Mouse (Mus musculus): ENCODE measurements at regions not wholly inside any gene's neighbourhood (a gene's known extent, or its start where the extent isn't known, plus 50 kb on each side); places are given as distances from the start of the nearest gene placed in this dataset.

GRCm38 (mm10) chr13:44020851-44021250 is 236.3 kb downstream of the Cd83 start:
- no peaks in the 10 kb centered on the region for H3K36me3 ChIP-seq (ENCODE audit: control insufficient read depth, insufficient read depth, low read length, poor library complexity, severe bottlenecking)
- no peaks in the 10 kb centered on the region; the same call in 1 of the 2 replicates for H3K27me3 ChIP-seq (ENCODE audit: control insufficient read depth, insufficient read depth, low read length, poor library complexity, severe bottlenecking)
- no peak for DNase-seq (ENCODE audit: low read depth, low spot score)

GRCm38 (mm10) chr13:44022106-44022505 is 237.5 kb downstream of the Cd83 start:
- no peak for DNase-seq (ENCODE audit: low read depth, low spot score)
- no peaks in the 10 kb centered on the region; the same call in 1 of the 2 replicates for H3K27me3 ChIP-seq (ENCODE audit: control insufficient read depth, insufficient read depth, low read length, poor library complexity, severe bottlenecking)
- no peaks in the 10 kb centered on the region for H3K36me3 ChIP-seq (ENCODE audit: control insufficient read depth, insufficient read depth, low read length, poor library complexity, severe bottlenecking)

GRCm38 (mm10) chr13:44024612-44025011 is 240.0 kb downstream of the Cd83 start:
- no peak for DNase-seq (ENCODE audit: low read depth, low spot score)
- no peaks in the 10 kb centered on the region; the same call in 1 of the 2 replicates for H3K27me3 ChIP-seq (ENCODE audit: control insufficient read depth, insufficient read depth, low read length, poor library complexity, severe bottlenecking)
- no peaks in the 10 kb centered on the region for H3K36me3 ChIP-seq (ENCODE audit: control insufficient read depth, insufficient read depth, low read length, poor library complexity, severe bottlenecking)

- no peaks in the 10 kb centered on the region for H3K27me3 ChIP-seq (ENCODE audit: control insufficient read depth, insufficient read depth, low read length, poor library complexity, severe bottlenecking)
- peak; percentile 18 for DNase-seq (ENCODE audit: low read depth, low spot score)
- H3K36me3 ChIP-seq (ENCODE audit: control insufficient read depth, insufficient read depth, low read length, poor library complexity, severe bottlenecking) = no peaks in the 10 kb centered on the region
Measured at GRCm38 (mm10) chr13:44026321-44027255, 242.0 kb downstream of the Cd83 start.

- Histone ChIP-seq H3K36me3 (ENCODE audit: control insufficient read depth, insufficient read depth, low read length, poor library complexity, severe bottlenecking) (no peaks in the 10 kb centered on the region), H3K27me3 (ENCODE audit: control insufficient read depth, insufficient read depth, low read length, poor library complexity, severe bottlenecking) (no peaks in the 10 kb centered on the region)
- peak; percentile 57 for DNase-seq (ENCODE audit: low read depth, low spot score)
Measured at GRCm38 (mm10) chr13:44028081-44028480, 243.5 kb downstream of the Cd83 start.

- Histone ChIP-seq H3K27me3 (ENCODE audit: control insufficient read depth, insufficient read depth, low read length, poor library complexity, severe bottlenecking) (no peaks in the 10 kb centered on the region), H3K36me3 (ENCODE audit: control insufficient read depth, insufficient read depth, low read length, poor library complexity, severe bottlenecking) (no peaks in the 10 kb centered on the region)
- DNase-seq (ENCODE audit: low read depth, low spot score) = peak; percentile 41
Measured at GRCm38 (mm10) chr13:44030590-44030989, 246.0 kb downstream of the Cd83 start.

- H3K27me3 ChIP-seq (ENCODE audit: control insufficient read depth, insufficient read depth, low read length, poor library complexity, severe bottlenecking) = no peaks in the 10 kb centered on the region; the same call in 1 of the 2 replicates
- DNase-seq (ENCODE audit: low read depth, low spot score) = no peak
- no peaks in the 10 kb centered on the region for H3K36me3 ChIP-seq (ENCODE audit: control insufficient read depth, insufficient read depth, low read length, poor library complexity, severe bottlenecking)
Measured at GRCm38 (mm10) chr13:44037774-44038294, 253.3 kb downstream of the Cd83 start.

- DNase-seq (ENCODE audit: low read depth, low spot score) = no peak
- Histone ChIP-seq H3K27me3 (ENCODE audit: control insufficient read depth, insufficient read depth, low read length, poor library complexity, severe bottlenecking) (no peaks in the 10 kb centered on the region; the same call in 1 of the 2 replicates), H3K36me3 (ENCODE audit: control insufficient read depth, insufficient read depth, low read length, poor library complexity, severe bottlenecking) (no peaks in the 10 kb centered on the region)
Measured at GRCm38 (mm10) chr13:44038322-44038721, 253.7 kb downstream of the Cd83 start.

GRCm38 (mm10) chr13:44040640-44041039 is 256.1 kb downstream of the Cd83 start:
- no peaks in the 10 kb centered on the region; the same call in 1 of the 2 replicates for H3K27me3 ChIP-seq (ENCODE audit: control insufficient read depth, insufficient read depth, low read length, poor library complexity, severe bottlenecking)
- no peak for DNase-seq (ENCODE audit: low read depth, low spot score)
- no peaks in the 10 kb centered on the region for H3K36me3 ChIP-seq (ENCODE audit: control insufficient read depth, insufficient read depth, low read length, poor library complexity, severe bottlenecking)

- no peak for DNase-seq (ENCODE audit: low read depth, low spot score)
- no peaks in the 10 kb centered on the region for H3K36me3 ChIP-seq (ENCODE audit: control insufficient read depth, insufficient read depth, low read length, poor library complexity, severe bottlenecking)
- no peaks in the 10 kb centered on the region; the same call in 1 of the 2 replicates for H3K27me3 ChIP-seq (ENCODE audit: control insufficient read depth, insufficient read depth, low read length, poor library complexity, severe bottlenecking)
Measured at GRCm38 (mm10) chr13:44042730-44043493, 258.3 kb downstream of the Cd83 start.

GRCm38 (mm10) chr13:44043494-44043885 is 258.9 kb downstream of the Cd83 start:
- no peak for DNase-seq (ENCODE audit: low read depth, low spot score)
- no peaks in the 10 kb centered on the region; the same call in 1 of the 2 replicates for H3K27me3 ChIP-seq (ENCODE audit: control insufficient read depth, insufficient read depth, low read length, poor library complexity, severe bottlenecking)
- no peaks in the 10 kb centered on the region for H3K36me3 ChIP-seq (ENCODE audit: control insufficient read depth, insufficient read depth, low read length, poor library complexity, severe bottlenecking)

GRCm38 (mm10) chr13:44044546-44045216 is 260.1 kb downstream of the Cd83 start:
- H3K27me3 ChIP-seq (ENCODE audit: control insufficient read depth, insufficient read depth, low read length, poor library complexity, severe bottlenecking) = no peaks in the 10 kb centered on the region; the same call in 1 of the 2 replicates
- no peak for DNase-seq (ENCODE audit: low read depth, low spot score)
- H3K36me3 ChIP-seq (ENCODE audit: control insufficient read depth, insufficient read depth, low read length, poor library complexity, severe bottlenecking) = no peaks in the 10 kb centered on the region

GRCm38 (mm10) chr13:44046436-44046835 is 261.9 kb downstream of the Cd83 start:
- no peak for DNase-seq (ENCODE audit: low read depth, low spot score)
- Histone ChIP-seq H3K27me3 (ENCODE audit: control insufficient read depth, insufficient read depth, low read length, poor library complexity, severe bottlenecking) (no peaks in the 10 kb centered on the region), H3K36me3 (ENCODE audit: control insufficient read depth, insufficient read depth, low read length, poor library complexity, severe bottlenecking) (no peaks in the 10 kb centered on the region)

- Histone ChIP-seq H3K36me3 (ENCODE audit: control insufficient read depth, insufficient read depth, low read length, poor library complexity, severe bottlenecking) (no peaks in the 10 kb centered on the region), H3K27me3 (ENCODE audit: control insufficient read depth, insufficient read depth, low read length, poor library complexity, severe bottlenecking) (no peaks in the 10 kb centered on the region)
- DNase-seq (ENCODE audit: low read depth, low spot score) = no peak
Measured at GRCm38 (mm10) chr13:44054157-44054556, 269.6 kb downstream of the Cd83 start.

Data from splenic B cell, adult 2 months (primary cell).